Mouse (Mus musculus): ENCODE data around the gene Nrxn2. TPM values are rescaled to one million over a fixed set of nuclear protein-coding genes. Genes with fewer than 3 reads are reported as not detected.

Gene Nrxn2
- polyA plus RNA-seq, 1 experiment = 0.01 TPM

DNA sequence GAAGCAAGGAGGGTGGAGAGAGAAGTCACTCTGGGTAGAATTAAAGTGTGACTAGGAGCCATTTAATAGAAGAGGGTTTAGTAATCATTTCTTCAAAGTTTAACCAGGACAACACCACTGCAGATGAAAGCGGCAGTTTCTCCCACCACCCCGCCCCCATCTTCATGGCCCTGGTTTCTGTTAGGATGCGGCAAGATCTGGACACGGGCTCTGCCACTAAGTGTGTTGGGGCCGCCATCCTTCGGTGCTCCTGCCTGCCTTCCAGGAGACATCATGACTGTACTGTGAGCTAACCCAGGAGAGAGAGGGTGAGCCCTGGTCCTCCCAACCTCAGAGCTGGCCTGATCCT is 124.5 kb downstream of the Nrxn2 start:
- peaks cover 23% of the 10 kb centered on the region for H3K27me3 ChIP-seq (ENCODE audit: control insufficient read depth, insufficient read depth, insufficient read length)
- no peak overlapping the region for H3K4me3 ChIP-seq
- TF ChIP-seq MYOD1 (IDR thresholded peaks at IDR 0.05; ENCODE audit: control insufficient read depth in 1 of 3, insufficient read length in 2 of 3, low read depth in 2 of 3) (no peak), TCF3 (IDR thresholded peaks at IDR 0.05; ENCODE audit: insufficient read length, low read depth) (no peak), POLR2A (IDR thresholded peaks at IDR 0.05; ENCODE audit: insufficient read length, low read depth) (no peak), E2F4 (IDR thresholded peaks at IDR 0.05; ENCODE audit: insufficient read depth) (no peak), MYOG (IDR thresholded peaks at IDR 0.05; ENCODE audit: control insufficient read depth in 1 of 3, insufficient read depth in 1 of 3, insufficient read length in 2 of 3, low read depth in 2 of 3) (no peak)
- no peaks in the 10 kb centered on the region for H3K36me3 ChIP-seq (ENCODE audit: control insufficient read depth, insufficient read depth)
- no peak overlapping the region for H3K4me2 ChIP-seq (ENCODE audit: low read depth)
- H3ac ChIP-seq (ENCODE audit: control insufficient read depth, insufficient read length) = no peak overlapping the region
- no peaks in the 10 kb centered on the region for H3K79me2 ChIP-seq (ENCODE audit: control insufficient read depth, insufficient read depth)

GRCm38 (mm10) chr19:6543518-6543917 is 125.0 kb downstream of the Nrxn2 start:
- Histone ChIP-seq H3K79me2 (ENCODE audit: control insufficient read depth, insufficient read depth) (no peaks in the 10 kb centered on the region), H3K36me3 (ENCODE audit: control insufficient read depth, insufficient read depth) (no peaks in the 10 kb centered on the region), H3K27me3 (ENCODE audit: control insufficient read depth, insufficient read depth, insufficient read length) (peaks cover 18% of the 10 kb centered on the region), H3K4me3 (no peak overlapping the region), H3K4me2 (ENCODE audit: low read depth) (no peak overlapping the region), H3ac (ENCODE audit: control insufficient read depth, insufficient read length) (no peak overlapping the region)
- no peak for TF ChIP-seq SRF (IDR thresholded peaks at IDR 0.05; ENCODE audit: control insufficient read depth, insufficient read length, low read depth)
- no peak for TF ChIP-seq CEBPB (IDR thresholded peaks at IDR 0.05; ENCODE audit: insufficient read depth, poor library complexity, severe bottlenecking)
- TF ChIP-seq POLR2AphosphoS2 (IDR thresholded peaks at IDR 0.05; ENCODE audit: insufficient read length, low read depth) = no peak
- TF ChIP-seq TCF3 (IDR thresholded peaks at IDR 0.05; ENCODE audit: insufficient read length, low read depth) = no peak
- TF ChIP-seq POLR2A (IDR thresholded peaks at IDR 0.05; ENCODE audit: insufficient read length, low read depth) = no peak
- no peak for TF ChIP-seq MYOD1 (IDR thresholded peaks at IDR 0.05; ENCODE audit: control insufficient read depth in 1 of 3, insufficient read length in 2 of 3, low read depth in 2 of 3)
- no peak for TF ChIP-seq MAX (IDR thresholded peaks at IDR 0.05; ENCODE audit: low read depth)
- TF ChIP-seq MYOG (IDR thresholded peaks at IDR 0.05; ENCODE audit: control insufficient read depth in 1 of 3, insufficient read depth in 1 of 3, insufficient read length in 2 of 3, low read depth in 2 of 3) = no peak
- TF ChIP-seq REST (IDR thresholded peaks at IDR 0.05; ENCODE audit: insufficient read depth, insufficient read length) = no peak
- TF ChIP-seq E2F4 (IDR thresholded peaks at IDR 0.05; ENCODE audit: insufficient read depth) = no peak
- no peak for TF ChIP-seq TCF12 (IDR thresholded peaks at IDR 0.05; ENCODE audit: insufficient read depth, poor library complexity, severe bottlenecking)
- TF ChIP-seq USF1 (IDR thresholded peaks at IDR 0.05; ENCODE audit: low read depth) = no peak

DNA sequence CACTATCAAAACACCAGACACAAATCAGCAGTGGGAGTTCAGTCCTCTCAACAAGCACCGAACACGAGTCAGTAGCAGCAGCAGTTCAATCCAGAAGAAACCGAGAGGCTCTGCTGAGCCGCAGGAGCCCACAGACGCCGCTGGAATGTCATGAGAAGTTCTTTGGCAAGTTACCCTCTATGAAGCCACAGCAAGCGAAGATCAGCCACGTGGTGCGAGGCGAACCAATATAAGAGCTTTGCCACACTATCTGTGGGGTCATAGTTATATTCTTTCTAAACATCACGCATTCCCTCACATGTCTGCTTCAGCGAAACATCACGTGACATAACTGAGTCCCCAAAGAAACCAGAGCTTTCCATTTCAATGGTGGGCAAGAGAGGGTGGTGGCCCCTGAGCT is 126.2 kb downstream of the Nrxn2 start:
- no peak overlapping the region for H3K4me2 ChIP-seq (ENCODE audit: low read depth)
- peaks cover 17% of the 10 kb centered on the region for H3K27me3 ChIP-seq (ENCODE audit: control insufficient read depth, insufficient read depth, insufficient read length)
- TF ChIP-seq MYOG (IDR thresholded peaks at IDR 0.05; ENCODE audit: control insufficient read depth in 1 of 3, insufficient read depth in 1 of 3, insufficient read length in 2 of 3, low read depth in 2 of 3) = no peak
- H3K36me3 ChIP-seq (ENCODE audit: control insufficient read depth, insufficient read depth) = no peaks in the 10 kb centered on the region
- H3K4me3 ChIP-seq = no peak overlapping the region
- no peaks in the 10 kb centered on the region for H3K79me2 ChIP-seq (ENCODE audit: control insufficient read depth, insufficient read depth)
- H3ac ChIP-seq (ENCODE audit: control insufficient read depth, insufficient read length) = no peak overlapping the region

GRCm38 (mm10) chr19:6545481-6545880 is 127.0 kb downstream of the Nrxn2 start:
- no peak overlapping the region for H3K4me3 ChIP-seq
- no peak overlapping the region for H3K4me2 ChIP-seq (ENCODE audit: low read depth)
- TF ChIP-seq USF1 (IDR thresholded peaks at IDR 0.05; ENCODE audit: low read depth) (no peak), CEBPB (IDR thresholded peaks at IDR 0.05; ENCODE audit: insufficient read depth, poor library complexity, severe bottlenecking) (no peak), POLR2A (IDR thresholded peaks at IDR 0.05; ENCODE audit: insufficient read length, low read depth) (no peak), MAX (IDR thresholded peaks at IDR 0.05; ENCODE audit: low read depth) (no peak), SRF (IDR thresholded peaks at IDR 0.05; ENCODE audit: control insufficient read depth, insufficient read length, low read depth) (no peak), E2F4 (IDR thresholded peaks at IDR 0.05; ENCODE audit: insufficient read depth) (no peak), MYOD1 (IDR thresholded peaks at IDR 0.05; ENCODE audit: control insufficient read depth in 1 of 3, insufficient read length in 2 of 3, low read depth in 2 of 3) (no peak), TCF12 (IDR thresholded peaks at IDR 0.05; ENCODE audit: insufficient read depth, poor library complexity, severe bottlenecking) (no peak), TCF3 (IDR thresholded peaks at IDR 0.05; ENCODE audit: insufficient read length, low read depth) (no peak), REST (IDR thresholded peaks at IDR 0.05; ENCODE audit: insufficient read depth, insufficient read length) (no peak), POLR2AphosphoS2 (IDR thresholded peaks at IDR 0.05; ENCODE audit: insufficient read length, low read depth) (no peak), MYOG (IDR thresholded peaks at IDR 0.05; ENCODE audit: control insufficient read depth in 1 of 3, insufficient read depth in 1 of 3, insufficient read length in 2 of 3, low read depth in 2 of 3) (no peak)
- H3K36me3 ChIP-seq (ENCODE audit: control insufficient read depth, insufficient read depth) = no peaks in the 10 kb centered on the region
- no peak overlapping the region for H3ac ChIP-seq (ENCODE audit: control insufficient read depth, insufficient read length)
- no peaks in the 10 kb centered on the region for H3K79me2 ChIP-seq (ENCODE audit: control insufficient read depth, insufficient read depth)
- peaks cover 12% of the 10 kb centered on the region for H3K27me3 ChIP-seq (ENCODE audit: control insufficient read depth, insufficient read depth, insufficient read length)

GRCm38 (mm10) chr19:6546096-6546495 is 127.6 kb downstream of the Nrxn2 start:
- H3K4me2 ChIP-seq (ENCODE audit: low read depth) = no peak overlapping the region
- TF ChIP-seq POLR2A (IDR thresholded peaks at IDR 0.05; ENCODE audit: insufficient read length, low read depth) = no peak
- no peak for TF ChIP-seq POLR2AphosphoS2 (IDR thresholded peaks at IDR 0.05; ENCODE audit: insufficient read length, low read depth)
- no peak for TF ChIP-seq SRF (IDR thresholded peaks at IDR 0.05; ENCODE audit: control insufficient read depth, insufficient read length, low read depth)
- TF ChIP-seq USF1 (IDR thresholded peaks at IDR 0.05; ENCODE audit: low read depth) = no peak
- peaks cover 6% of the 10 kb centered on the region for H3K27me3 ChIP-seq (ENCODE audit: control insufficient read depth, insufficient read depth, insufficient read length)
- H3K36me3 ChIP-seq (ENCODE audit: control insufficient read depth, insufficient read depth) = no peaks in the 10 kb centered on the region
- H3ac ChIP-seq (ENCODE audit: control insufficient read depth, insufficient read length) = no peak overlapping the region
- no peaks in the 10 kb centered on the region for H3K79me2 ChIP-seq (ENCODE audit: control insufficient read depth, insufficient read depth)
- no peak overlapping the region for H3K4me3 ChIP-seq
